Mouse (Mus musculus) lung, embryonic 15.5 days (tissue): ENCODE measurements around the gene Itga3. TPM values are rescaled to one million over a fixed set of nuclear protein-coding genes. Genes with fewer than 3 reads are reported as not detected.

Experiments
- ATAC-seq: fragments of 200-750 bp; cut with Nextera tagmentation; 2 replicates; pipeline ENCODE4 v1.8.0; 2017; ENCODE audit warnings: moderate number of reproducible peaks, borderline replicate concordance; ENCODE audit not compliant: low FRiP score, low TSS enrichment; ENCODE audit errors: extremely low read depth
- H3K27ac ChIP-seq: fragments of 300-500 bp; sonication (generic); 2 replicates; pipeline ENCODE4 v1.5.1; 2015; ENCODE audit warnings: moderate library complexity, mild to moderate bottlenecking, inconsistent platforms
- H3K27me3 ChIP-seq: fragments of 300-500 bp; sonication (generic); 2 replicates; pipeline ENCODE4 v1.6.1; 2015; ENCODE audit warnings: inconsistent platforms
- H3K36me3 ChIP-seq: fragments of 300-500 bp; sonication (generic); 2 replicates; pipeline ENCODE4 v1.6.1; 2015; ENCODE audit warnings: inconsistent platforms
- H3K4me1 ChIP-seq: fragments of 300-500 bp; sonication (generic); 2 replicates; pipeline ENCODE4 v1.6.1; 2015; ENCODE audit warnings: inconsistent platforms
- H3K4me2 ChIP-seq: fragments of 300-500 bp; sonication (generic); 2 replicates; pipeline ENCODE4 v1.6.1; 2015; ENCODE audit warnings: inconsistent platforms, mild to moderate bottlenecking, moderate library complexity
- H3K4me3 ChIP-seq: fragments of 300-500 bp; sonication (generic); 2 replicates; pipeline ENCODE4 v1.5.1; 2015; ENCODE audit warnings: mild to moderate bottlenecking, inconsistent platforms
- H3K9ac ChIP-seq: fragments of 300-500 bp; sonication (generic); 2 replicates; pipeline ENCODE4 v1.6.1; 2015; ENCODE audit warnings: inconsistent platforms
- H3K9me3 ChIP-seq: fragments of 300-500 bp; sonication (generic); 2 replicates; pipeline ENCODE4 v1.6.1; 2016; ENCODE audit warnings: inconsistent platforms
- WGBS: fragments of 180-500 bp; shearing (Covaris S2); methylation state at CpG from one replicate; pipeline ENCODE4 v1.1.7; 2015; 5-methylcytosine and 5-hydroxymethylcytosine counted together
- polyA plus RNA-seq: library from polyadenylated mRNA; unstranded; fragments of >200 nt; fragmentation: Nextera tagmentation; extraction: Ambion mirVana; gene quantifications from 2 replicates; pipeline ENCODE4 v1.2.1, GENCODE M21; 2015

Gene Itga3
- polyA plus RNA-seq, 1 experiment from 2014 or later: 27.3 TPM

GRCm38 (mm10) chr11:95106440-95107236, 30.0 kb upstream of the Itga3 start:
- Histone ChIP-seq H3K27me3 (no peaks in the 10 kb centered on the region), H3K4me1 (peaks cover 36% of the 10 kb centered on the region), H3K36me3 (no peaks in the 10 kb centered on the region), H3K9me3 (no peaks in the 10 kb centered on the region), H3K27ac (0 out of 2 replicates have a peak overlapping the region, but pooled peaks have one; percentile 73), H3K4me3 (no peak overlapping the region), H3K4me2 (no peak overlapping the region), H3K9ac (no peak overlapping the region)
- 0 out of 2 replicates have a peak, but pooled peaks have one; percentile 19 for ATAC-seq
- 29% methylated on average over 23 of the region's 23 CpGs for WGBS

DNA sequence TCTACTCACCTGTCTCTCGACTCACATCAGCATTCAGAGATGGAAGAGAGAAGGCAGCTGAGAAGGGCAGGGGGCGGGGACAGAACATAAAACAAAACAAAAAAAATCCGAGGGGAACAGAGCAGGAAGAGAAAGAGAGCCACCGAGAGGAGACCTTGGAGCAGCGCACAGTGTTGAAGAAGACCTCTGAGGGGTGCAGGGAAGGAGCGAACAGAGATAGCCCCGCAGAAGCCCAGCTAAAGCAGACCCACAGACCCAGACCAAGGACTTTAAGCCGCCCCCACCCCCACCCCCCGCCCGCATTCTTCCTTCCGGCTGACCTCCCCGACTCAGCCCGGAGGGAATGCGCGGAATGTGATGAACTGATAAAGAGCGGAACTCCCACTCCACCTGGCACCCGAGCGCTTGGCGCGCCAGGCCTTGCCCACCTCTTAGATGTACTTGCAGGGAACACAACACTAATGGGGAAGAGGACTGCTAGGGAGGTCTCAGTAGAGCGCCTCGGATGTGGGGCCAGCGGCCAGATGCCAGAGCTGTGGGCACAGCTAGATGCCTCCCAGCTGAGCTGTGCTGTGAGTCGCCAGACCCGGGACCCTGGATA, 28.8 kb upstream of the Itga3 start:
- 6% methylated on average over 25 of the region's 25 CpGs for WGBS
- Histone ChIP-seq H3K4me2 (peak overlapping the region; percentile 56), H3K27me3 (no peaks in the 10 kb centered on the region), H3K27ac (peak overlapping the region; percentile 73), H3K9ac (no peak overlapping the region; the same call in 1 of the 2 replicates), H3K4me1 (peaks cover 48% of the 10 kb centered on the region), H3K36me3 (no peaks in the 10 kb centered on the region), H3K9me3 (no peaks in the 10 kb centered on the region), H3K4me3 (peak overlapping the region; percentile 26)
- peak; percentile 63 for ATAC-seq

DNA sequence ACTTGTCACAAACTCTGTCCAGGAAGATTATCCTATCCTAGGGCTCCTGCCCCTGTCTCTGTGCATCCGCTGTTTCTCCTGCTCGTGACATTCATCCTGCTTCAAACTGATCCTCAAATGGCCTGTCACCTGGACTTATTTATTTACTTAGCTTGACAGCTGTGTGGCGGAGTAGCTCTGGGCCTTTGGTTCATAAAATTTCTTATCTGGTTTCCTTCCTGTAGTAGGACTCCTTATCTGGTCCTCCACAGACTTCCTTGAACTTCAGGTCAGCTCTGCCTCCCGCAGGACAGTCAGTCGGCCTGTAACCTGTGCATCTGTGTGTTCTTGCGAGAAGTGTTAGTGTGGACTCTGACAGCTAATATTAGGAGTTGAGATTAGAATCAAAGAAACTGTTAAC, 27.7 kb upstream of the Itga3 start:
- Histone ChIP-seq H3K9ac (no peak overlapping the region), H3K27ac (no peak overlapping the region), H3K9me3 (no peaks in the 10 kb centered on the region), H3K4me3 (no peak overlapping the region), H3K4me2 (peak overlapping the region; percentile 56), H3K4me1 (peaks cover 49% of the 10 kb centered on the region), H3K27me3 (no peaks in the 10 kb centered on the region), H3K36me3 (no peaks in the 10 kb centered on the region)
- WGBS: 26% methylated on average over 6 of the region's 6 CpGs
- ATAC-seq: no peak

GRCm38 (mm10) chr11:95102161-95102904, 25.7 kb upstream of the Itga3 start:
- H3K9me3 ChIP-seq: no peaks in the 10 kb centered on the region
- no peak overlapping the region for H3K4me2 ChIP-seq
- H3K27ac ChIP-seq: no peak overlapping the region
- 75% methylated on average over 19 of the region's 19 CpGs for WGBS
- no peaks in the 10 kb centered on the region for H3K27me3 ChIP-seq
- H3K36me3 ChIP-seq: no peaks in the 10 kb centered on the region
- H3K4me1 ChIP-seq: peaks cover 65% of the 10 kb centered on the region
- no peak overlapping the region for H3K9ac ChIP-seq
- ATAC-seq: no peak
- H3K4me3 ChIP-seq: no peak overlapping the region

DNA sequence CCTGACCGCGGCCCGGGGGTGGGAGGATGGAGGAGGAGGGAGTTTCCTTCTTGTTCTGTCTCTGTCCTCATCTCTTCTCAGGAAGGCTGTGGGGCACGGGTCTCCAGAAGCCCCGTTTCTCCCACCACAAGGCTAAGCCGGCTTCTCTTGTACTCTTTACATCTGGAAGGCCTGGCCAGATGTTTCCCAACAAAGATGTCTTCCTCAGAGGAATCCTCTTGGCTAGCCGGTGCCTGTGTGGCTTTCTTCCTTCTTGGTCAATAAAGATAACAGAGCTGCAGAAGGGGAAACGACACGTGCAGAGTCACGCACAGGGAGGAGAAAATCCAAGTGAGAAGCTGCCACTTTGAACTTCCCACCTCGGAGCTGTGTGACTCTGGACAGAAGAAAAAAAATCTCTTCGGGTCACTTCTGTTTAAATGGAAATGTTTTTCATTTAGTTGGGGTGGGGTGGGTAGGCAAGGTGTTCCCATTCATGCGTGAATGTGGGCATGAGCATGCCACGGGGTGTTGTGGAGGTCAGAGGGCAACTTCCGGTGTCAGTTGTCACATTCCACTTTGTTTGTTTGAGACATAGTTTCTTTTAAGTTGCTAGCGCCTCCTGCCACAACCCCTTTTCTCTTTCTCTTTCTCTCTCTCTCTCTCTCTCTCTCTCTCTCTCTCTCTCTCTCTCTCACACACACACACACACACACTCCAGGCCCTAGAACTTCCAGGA, 24.6 kb upstream of the Itga3 start:
- Histone ChIP-seq H3K4me3 (no peak overlapping the region), H3K27me3 (no peaks in the 10 kb centered on the region), H3K4me2 (no peak overlapping the region), H3K9me3 (no peaks in the 10 kb centered on the region), H3K27ac (no peak overlapping the region), H3K4me1 (peaks cover 71% of the 10 kb centered on the region), H3K36me3 (no peaks in the 10 kb centered on the region), H3K9ac (no peak overlapping the region)
- no peak for ATAC-seq
- WGBS: 21% methylated on average over 16 of the region's 16 CpGs

DNA sequence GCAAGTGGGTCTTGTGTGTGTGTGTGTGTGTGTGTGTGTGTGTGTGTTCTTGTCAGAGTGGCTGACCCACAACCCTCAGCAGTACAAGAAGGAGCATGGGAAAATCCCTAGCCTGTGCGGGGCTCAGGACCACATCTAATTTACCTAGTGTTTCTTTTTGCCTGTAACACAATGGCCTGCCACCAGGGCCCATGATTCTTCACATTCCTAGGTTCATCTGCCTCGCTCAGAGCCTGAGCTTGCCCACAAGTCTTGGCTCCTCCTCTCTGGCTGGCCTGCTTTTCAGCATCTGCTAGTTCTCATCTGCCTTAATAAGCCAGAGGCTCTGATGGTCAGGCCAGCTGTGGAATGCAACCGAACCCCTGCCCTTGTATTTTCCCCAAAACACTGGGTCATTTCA, 23.8 kb upstream of the Itga3 start:
- H3K36me3 ChIP-seq: no peaks in the 10 kb centered on the region
- no peak for ATAC-seq
- H3K27me3 ChIP-seq: no peaks in the 10 kb centered on the region
- H3K9me3 ChIP-seq: no peaks in the 10 kb centered on the region
- H3K27ac ChIP-seq: no peak overlapping the region
- H3K4me2 ChIP-seq: no peak overlapping the region
- WGBS: 49% methylated on average over 3 of the region's 3 CpGs
- no peak overlapping the region for H3K4me3 ChIP-seq
- no peak overlapping the region for H3K9ac ChIP-seq
- H3K4me1 ChIP-seq: peaks cover 71% of the 10 kb centered on the region

- H3K4me3 ChIP-seq: no peak overlapping the region
- H3K4me2 ChIP-seq: no peak overlapping the region
- ATAC-seq: no peak
- 80% methylated on average over 5 of the region's 5 CpGs for WGBS
- no peak overlapping the region for H3K27ac ChIP-seq
- H3K9ac ChIP-seq: no peak overlapping the region
- no peaks in the 10 kb centered on the region for H3K27me3 ChIP-seq
- no peaks in the 10 kb centered on the region for H3K36me3 ChIP-seq
- peaks cover 61% of the 10 kb centered on the region for H3K4me1 ChIP-seq
- H3K9me3 ChIP-seq: no peaks in the 10 kb centered on the region
Measured at GRCm38 (mm10) chr11:95098346-95099095, 21.9 kb upstream of the Itga3 start.

DNA sequence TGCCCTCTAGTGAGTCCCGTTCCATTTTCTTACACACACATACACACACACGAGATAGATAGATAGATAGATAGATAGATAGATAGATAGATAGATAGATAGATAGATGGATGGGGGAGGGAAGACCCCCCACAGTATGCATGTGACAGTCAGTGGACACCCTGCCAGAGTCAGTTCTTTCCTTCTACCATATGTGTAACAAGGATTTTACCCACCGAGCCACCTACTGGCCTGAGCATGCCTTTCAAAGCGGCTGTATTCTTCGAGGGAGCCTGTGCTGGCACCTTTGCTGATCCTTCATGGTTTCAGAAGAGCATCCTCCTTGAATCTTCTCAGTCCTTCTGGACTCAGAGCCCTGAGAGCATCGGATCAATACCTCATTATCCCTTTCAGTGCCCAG, 21.3 kb upstream of the Itga3 start:
- Histone ChIP-seq H3K9ac (no peak overlapping the region), H3K4me3 (no peak overlapping the region), H3K36me3 (no peaks in the 10 kb centered on the region), H3K27ac (0 out of 2 replicates have a peak overlapping the region, but pooled peaks have one; percentile 78), H3K27me3 (no peaks in the 10 kb centered on the region), H3K4me2 (no peak overlapping the region), H3K9me3 (no peaks in the 10 kb centered on the region), H3K4me1 (peaks cover 61% of the 10 kb centered on the region)
- WGBS: 58% methylated on average over 6 of the region's 6 CpGs
- no peak for ATAC-seq

DNA sequence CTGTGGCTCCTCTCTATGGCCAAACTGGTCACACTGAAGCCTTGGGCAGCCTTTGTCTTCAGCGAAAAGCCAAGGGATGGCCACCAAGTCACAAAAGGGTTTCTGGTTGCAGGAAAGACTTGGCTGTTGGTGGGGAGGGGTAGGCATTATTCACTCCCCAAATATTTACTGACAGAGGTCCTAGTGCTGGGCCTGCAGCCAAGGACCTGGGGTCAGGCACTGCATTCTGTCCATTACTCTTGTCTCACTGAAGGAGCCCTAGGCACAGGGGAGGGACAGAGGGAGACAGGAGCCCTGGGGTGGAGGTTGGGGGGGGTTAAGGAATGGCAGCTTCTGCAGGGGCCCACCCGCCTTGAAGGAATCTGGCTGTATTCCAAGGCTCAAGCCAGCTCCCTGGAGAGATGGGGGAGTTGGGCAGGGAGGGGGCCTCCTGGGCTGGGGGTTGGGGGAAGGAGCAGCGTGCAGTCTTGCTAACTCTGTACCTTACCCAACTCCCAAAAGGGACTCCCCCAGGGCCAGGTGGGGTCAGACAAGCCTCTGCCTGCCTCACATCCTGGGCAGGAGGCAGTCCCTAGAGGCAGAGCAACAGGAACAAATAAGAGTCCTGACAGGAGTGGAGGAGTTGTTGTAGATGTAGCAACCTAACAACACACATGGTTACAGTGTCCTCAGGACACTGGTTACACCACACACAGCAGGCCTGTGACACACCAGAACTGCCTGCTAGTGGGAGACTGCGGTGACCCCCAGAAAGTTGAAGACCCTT, 20.2 kb upstream of the Itga3 start:
- Histone ChIP-seq H3K9ac (no peak overlapping the region), H3K9me3 (no peaks in the 10 kb centered on the region), H3K4me3 (no peak overlapping the region), H3K27me3 (no peaks in the 10 kb centered on the region), H3K36me3 (no peaks in the 10 kb centered on the region), H3K27ac (peak overlapping the region; percentile 78), H3K4me2 (peak overlapping the region; percentile 30; the same call in 1 of the 2 replicates), H3K4me1 (peaks cover 53% of the 10 kb centered on the region)
- 3% methylated on average over 4 of the region's 4 CpGs for WGBS
- ATAC-seq: peak; percentile 85

GRCm38 (mm10) chr11:95095596-95095995, 19.0 kb upstream of the Itga3 start:
- peak overlapping the region; percentile 41; the same call in 1 of the 2 replicates for H3K27ac ChIP-seq
- H3K36me3 ChIP-seq: no peaks in the 10 kb centered on the region
- no peak overlapping the region for H3K4me2 ChIP-seq
- 52% methylated on average over 10 of the region's 10 CpGs for WGBS
- H3K4me1 ChIP-seq: peaks cover 42% of the 10 kb centered on the region
- H3K4me3 ChIP-seq: no peak overlapping the region
- ATAC-seq: no peak
- no peaks in the 10 kb centered on the region for H3K27me3 ChIP-seq
- no peak overlapping the region for H3K9ac ChIP-seq
- H3K9me3 ChIP-seq: no peaks in the 10 kb centered on the region
